Mouse (Mus musculus) intestine, postnatal 0 days (tissue): ENCODE data around the gene Aoc2. TPM values are rescaled to one million over a fixed set of nuclear protein-coding genes. Genes with fewer than 3 reads are reported as not detected.

Source experiments
- ATAC-seq: fragments of 200-750 bp; cut with Nextera tagmentation; 2 replicates; pipeline ENCODE4 v1.8.0; 2017; ENCODE audit warnings: mild to moderate bottlenecking, moderate TSS enrichment, moderate library complexity
- H3K27ac ChIP-seq: fragments of 300-500 bp; sonication (generic); 2 replicates; pipeline ENCODE4 v1.5.1; 2014; ENCODE audit warnings: mild to moderate bottlenecking, low read depth, low read length, moderate library complexity
- H3K27me3 ChIP-seq: fragments of 300-500 bp; sonication (generic); replicated peaks from 2 replicates; pipeline ENCODE4 v1.6.1; 2014; ENCODE audit warnings: low read length, mixed read lengths; ENCODE audit not compliant: control insufficient read depth, insufficient read depth
- H3K36me3 ChIP-seq: fragments of 300-500 bp; sonication (generic); 2 replicates; pipeline ENCODE4 v1.6.1; 2014; ENCODE audit warnings: mild to moderate bottlenecking, moderate library complexity; ENCODE audit not compliant: control insufficient read depth, insufficient read depth
- H3K4me1 ChIP-seq: fragments of 300-500 bp; sonication (generic); replicated peaks from 2 replicates; pipeline ENCODE4 v1.6.1; 2014; ENCODE audit warnings: antibody characterized with exemption, low read length, mixed read lengths; ENCODE audit not compliant: control insufficient read depth, insufficient read depth
- H3K4me2 ChIP-seq: fragments of 300-500 bp; sonication (generic); replicated peaks from 2 replicates; pipeline ENCODE4 v1.6.1; 2014; ENCODE audit warnings: low read depth, mild to moderate bottlenecking, moderate library complexity
- H3K4me3 ChIP-seq: fragments of 300-500 bp; sonication (generic); 2 replicates; pipeline ENCODE4 v1.5.1; 2014; ENCODE audit warnings: low read depth, low read length
- H3K9ac ChIP-seq: fragments of 300-500 bp; sonication (generic); 2 replicates; pipeline ENCODE4 v1.6.1; 2014; ENCODE audit warnings: mild to moderate bottlenecking, low read depth, low read length
- H3K9me3 ChIP-seq: fragments of 300-500 bp; sonication (generic); 2 replicates; pipeline ENCODE4 v1.6.1; 2016; ENCODE audit warnings: mixed run types; ENCODE audit not compliant: control insufficient read depth
- CTCF ChIP-seq: sonication (generic); IDR thresholded peaks from 2 replicates; pipeline ENCODE4 v1.5.1; 2016; ENCODE audit warnings: low read depth, mild to moderate bottlenecking, control low read depth, antibody characterized with exemption, moderate library complexity
- WGBS: fragments of 180-500 bp; shearing (Covaris S2); extraction: QIAGEN DNeasy Blood & Tissue Kit; methylation state at CpG from one replicate; pipeline ENCODE4 v1.1.7; 2014; 5-methylcytosine and 5-hydroxymethylcytosine counted together
- polyA plus RNA-seq: library from polyadenylated mRNA; unstranded; fragments of >200 nt; fragmentation: Nextera tagmentation; extraction: Ambion mirVana; gene quantifications from 2 replicates; pipeline ENCODE4 v1.2.1, GENCODE M21; 2015

Gene Aoc2
- polyA plus RNA-seq, 1 experiment from 2014 or later, result 0.34 TPM

DNA sequence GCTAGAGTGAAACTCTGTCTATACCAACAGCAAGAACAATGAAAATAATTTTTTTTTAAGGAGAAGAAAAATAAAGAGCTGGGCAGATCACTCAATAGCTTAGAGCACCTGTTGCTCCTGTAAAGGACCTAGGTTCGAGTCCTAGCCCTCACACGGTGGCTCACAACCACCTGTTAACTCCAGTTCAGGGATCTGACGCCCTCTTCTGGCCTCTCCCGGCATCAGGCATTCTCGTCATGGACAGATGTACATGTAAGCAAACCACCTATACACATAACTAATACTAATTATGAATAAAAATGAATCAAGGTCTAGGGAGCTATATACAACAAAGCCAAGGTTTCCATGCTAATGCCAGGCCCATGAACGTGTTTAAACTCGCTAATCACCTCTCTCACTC is 24.0 kb upstream of the Aoc2 start:
- H3K4me3 ChIP-seq, result peak overlapping the region; percentile 71
- H3K27me3 ChIP-seq, result no peaks in the 10 kb centered on the region
- peak overlapping the region; percentile 72 for H3K9ac ChIP-seq
- no peak overlapping the region for H3K27ac ChIP-seq
- TF ChIP-seq CTCF, result peak; percentile 47
- no peak for ATAC-seq
- peak overlapping the region; percentile 94 for H3K4me2 ChIP-seq
- H3K36me3 ChIP-seq, result peaks cover 22% of the 10 kb centered on the region
- no peaks in the 10 kb centered on the region for H3K9me3 ChIP-seq
- 0 out of 2 replicates have a peak, but pooled peaks cover 3% of the 10 kb centered on the region for H3K4me1 ChIP-seq
- whole genome bisulfite sequencing, result 65% methylated on average over 7 of the region's 7 CpGs

DNA sequence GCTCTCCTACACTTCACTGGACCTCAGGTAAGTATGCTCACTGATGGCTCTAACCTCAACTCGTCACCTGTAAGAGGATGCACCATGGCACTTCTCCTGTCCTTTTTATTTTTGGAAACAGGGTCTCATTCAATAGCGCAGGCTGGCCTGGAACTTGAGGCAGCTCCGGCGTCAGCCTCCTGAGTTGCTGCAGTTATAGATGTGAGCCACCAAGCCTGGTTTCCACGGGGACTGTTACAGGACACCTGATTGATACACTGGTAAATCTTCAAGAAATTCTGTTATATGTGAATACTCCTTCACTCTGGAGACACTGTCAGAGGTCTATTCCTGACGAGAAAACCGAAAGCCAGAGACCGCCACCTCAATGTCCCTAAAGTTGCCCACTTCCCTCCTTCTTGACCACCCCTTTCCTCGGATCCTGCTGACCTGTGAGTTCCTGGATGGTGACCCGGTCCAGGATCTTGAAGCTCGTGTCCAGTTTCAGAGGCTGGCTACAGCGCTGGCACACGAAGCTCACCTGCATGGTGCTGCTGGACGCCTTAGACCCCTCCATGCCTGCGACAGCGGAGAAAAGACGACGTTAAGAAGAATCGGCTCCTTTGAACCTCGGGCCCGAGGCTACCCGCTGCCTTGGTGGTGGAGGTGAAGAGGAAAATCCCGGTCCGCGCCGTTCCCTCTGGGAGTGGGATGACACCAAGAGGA is 23.4 kb upstream of the Aoc2 start:
- H3K27ac ChIP-seq, result peak overlapping the region; percentile 54
- peak; percentile 12; the same call in 1 of the 2 replicates for ATAC-seq
- H3K4me1 ChIP-seq, result 0 out of 2 replicates have a peak, but pooled peaks cover 3% of the 10 kb centered on the region
- peak overlapping the region; percentile 94 for H3K4me2 ChIP-seq
- H3K9ac ChIP-seq, result peak overlapping the region; percentile 72
- no peaks in the 10 kb centered on the region for H3K9me3 ChIP-seq
- H3K27me3 ChIP-seq, result no peaks in the 10 kb centered on the region
- peaks cover 17% of the 10 kb centered on the region for H3K36me3 ChIP-seq
- no peak for TF ChIP-seq CTCF
- WGBS, result 11% methylated on average over 26 of the region's 26 CpGs
- H3K4me3 ChIP-seq, result peak overlapping the region; percentile 71

DNA sequence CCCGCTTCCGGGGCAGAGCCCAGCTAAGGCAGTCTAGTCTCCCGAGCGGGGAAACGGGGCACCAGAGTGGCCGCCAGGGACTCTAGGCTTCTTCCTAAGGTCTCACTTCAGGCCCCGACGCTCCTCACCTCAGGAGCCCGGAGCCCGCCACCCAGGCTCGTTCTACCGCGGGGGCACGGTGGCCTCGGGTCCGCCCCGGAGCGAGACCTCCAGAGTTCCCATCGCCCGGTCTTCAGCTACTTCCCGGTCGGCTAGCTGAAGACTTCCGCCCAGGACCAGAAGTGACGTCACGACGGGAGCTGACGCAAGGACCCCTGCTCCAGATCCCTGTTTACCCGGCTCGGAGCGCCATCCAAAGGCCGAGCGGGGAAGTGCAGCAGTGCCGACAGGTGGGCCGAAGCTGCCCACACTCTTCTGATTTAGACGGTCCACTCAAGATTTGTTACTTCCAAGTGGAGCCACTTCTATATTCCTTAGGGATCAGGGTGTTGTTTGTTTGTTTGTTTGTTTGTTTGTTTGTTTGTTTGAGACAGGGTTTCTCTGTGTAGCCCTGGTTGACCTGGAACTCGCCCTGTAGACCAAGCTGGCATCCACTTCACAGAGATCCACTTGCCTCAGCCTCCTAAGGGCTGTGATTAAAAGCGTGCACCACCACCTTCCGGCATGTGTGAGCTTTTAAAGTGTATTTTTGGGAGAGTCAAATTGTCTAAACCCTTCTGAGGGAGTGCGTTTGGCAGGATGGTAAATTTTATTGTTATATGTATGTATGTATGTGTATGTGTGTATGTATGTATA is 22.7 kb upstream of the Aoc2 start, which contains the start of gene Becn1:
TSS of gene Becn1 (minus strand) at position 283 of the 795 bp plus-strand sequence.
- H3K4me1 ChIP-seq, result 0 out of 2 replicates have a peak, but pooled peaks cover 3% of the 10 kb centered on the region
- peak within 1 kb of the TSS; percentile 54 for H3K27ac ChIP-seq
- H3K27me3 ChIP-seq, result no peaks in the 10 kb centered on the region
- peak within 1 kb of the TSS; percentile 72 for H3K9ac ChIP-seq
- peak; percentile 97 for TF ChIP-seq CTCF
- whole genome bisulfite sequencing, result 7% methylated on average over 39 of the region's 39 CpGs
- H3K9me3 ChIP-seq, result no peaks in the 10 kb centered on the region
- peak; percentile 88 for ATAC-seq
- peaks cover 13% of the 10 kb centered on the region for H3K36me3 ChIP-seq
- H3K4me2 ChIP-seq, result peak within 1 kb of the TSS; percentile 94
- peak within 1 kb of the TSS; percentile 71 for H3K4me3 ChIP-seq

DNA sequence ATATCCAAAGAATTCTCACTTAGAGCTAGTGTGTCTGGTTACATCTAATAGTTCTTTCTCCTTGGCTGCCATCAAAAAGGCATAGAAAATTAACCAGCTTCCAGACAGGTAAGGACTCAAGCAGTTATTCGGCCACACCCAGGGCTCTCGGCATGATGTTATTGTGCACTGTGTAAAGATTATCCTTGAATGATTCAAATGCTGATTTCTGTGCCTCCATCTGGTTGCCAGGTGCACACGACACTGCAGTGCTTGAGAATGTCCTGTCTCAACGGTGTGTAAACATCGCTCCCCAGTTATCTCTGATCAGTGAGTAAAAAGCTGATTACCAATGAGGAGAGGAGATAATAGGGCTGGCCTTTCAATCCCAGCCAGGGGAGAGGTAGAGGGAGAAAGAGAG is 17.1 kb upstream of the Aoc2 start:
- H3K9ac ChIP-seq, result no peak overlapping the region
- H3K9me3 ChIP-seq, result no peaks in the 10 kb centered on the region
- no peak overlapping the region for H3K27ac ChIP-seq
- TF ChIP-seq CTCF, result no peak
- no peaks in the 10 kb centered on the region for H3K27me3 ChIP-seq
- H3K4me2 ChIP-seq, result no peak overlapping the region
- ATAC-seq, result no peak
- no peaks in the 10 kb centered on the region for H3K4me1 ChIP-seq
- H3K36me3 ChIP-seq, result no peaks in the 10 kb centered on the region
- 14% methylated on average over 5 of the region's 5 CpGs for WGBS
- no peak overlapping the region for H3K4me3 ChIP-seq

DNA sequence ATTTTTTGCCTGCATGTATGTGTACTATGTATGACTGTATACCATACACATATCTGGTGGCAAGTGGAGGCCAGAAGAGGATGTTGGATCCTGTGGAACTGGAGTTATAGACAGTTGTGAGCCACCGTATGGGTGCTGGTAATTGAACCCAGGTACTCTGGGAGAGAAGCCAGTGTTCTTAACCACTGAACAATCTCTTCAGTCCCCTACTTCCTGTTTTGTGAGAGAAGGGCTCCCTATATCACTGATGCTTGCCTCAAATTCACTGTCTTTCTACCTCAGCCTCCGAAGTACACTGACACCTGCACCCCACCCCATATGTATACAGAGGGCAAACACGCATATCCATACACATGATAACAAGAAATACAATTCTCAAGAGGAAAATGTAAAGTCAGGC is 13.8 kb upstream of the Aoc2 start:
- Histone ChIP-seq H3K36me3 (no peaks in the 10 kb centered on the region), H3K9me3 (no peaks in the 10 kb centered on the region), H3K4me1 (no peaks in the 10 kb centered on the region), H3K27me3 (no peaks in the 10 kb centered on the region), H3K4me3 (no peak overlapping the region), H3K4me2 (no peak overlapping the region), H3K27ac (no peak overlapping the region), H3K9ac (no peak overlapping the region)
- WGBS, result 85% methylated on average over 3 of the region's 3 CpGs
- TF ChIP-seq CTCF, result no peak
- no peak for ATAC-seq

DNA sequence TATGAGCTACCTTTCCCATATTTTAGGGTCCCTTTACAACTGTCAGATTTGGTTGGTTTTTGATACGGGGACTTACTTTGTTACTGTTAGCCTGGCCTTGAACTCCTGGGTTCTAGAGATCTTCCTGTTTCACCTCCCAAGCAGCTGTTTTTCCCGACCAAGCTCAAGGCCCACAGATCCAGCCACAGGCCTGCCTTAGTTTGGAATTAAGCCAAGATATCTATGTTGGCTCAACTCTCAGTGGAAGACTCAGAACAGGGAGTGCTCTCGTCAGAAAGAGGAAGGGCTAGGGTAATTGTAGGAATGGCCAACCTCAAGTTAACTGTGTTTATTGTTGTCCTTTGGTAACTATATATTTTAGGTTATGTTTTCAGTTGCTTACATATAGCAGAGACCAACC is 12.7 kb upstream of the Aoc2 start:
- no peak overlapping the region for H3K27ac ChIP-seq
- no peak overlapping the region for H3K9ac ChIP-seq
- H3K4me1 ChIP-seq, result no peaks in the 10 kb centered on the region
- H3K4me3 ChIP-seq, result no peak overlapping the region
- no peak for TF ChIP-seq CTCF
- H3K27me3 ChIP-seq, result no peaks in the 10 kb centered on the region
- 24% methylated on average over 3 of the region's 3 CpGs for WGBS
- no peaks in the 10 kb centered on the region for H3K9me3 ChIP-seq
- ATAC-seq, result no peak
- no peaks in the 10 kb centered on the region for H3K36me3 ChIP-seq
- no peak overlapping the region for H3K4me2 ChIP-seq
